Mouse (Mus musculus) spleen, postnatal 0 days (tissue): ENCODE measurements around the gene Nipsnap3b. TPM values are rescaled to one million over a fixed set of nuclear protein-coding genes. Genes with fewer than 3 reads are reported as not detected.

Source experiments
- polyA plus RNA-seq: library from polyadenylated mRNA; unstranded; fragments of >200 nt; fragmentation: Nextera tagmentation; extraction: Ambion mirVana; gene quantifications from 2 replicates; pipeline ENCODE4 v1.2.1, GENCODE M21; 2015

Nipsnap3b gene
- polyA plus RNA-seq, result 41.3 and 51.5 TPM in 2 replicates

GRCm38 (mm10) chr4:53011732-53012361 lies at the start of gene Nipsnap3b:
Gene Nipsnap3b, plus strand, starts transcription at chr4:53011880.

GRCm38 (mm10) chr4:52964247-52964646 lies 47.4 kb upstream of the Nipsnap3b start, which contains the start of gene Olfr270:
Gene Olfr270, plus strand, starts transcription at chr4:52964547.

DNA sequence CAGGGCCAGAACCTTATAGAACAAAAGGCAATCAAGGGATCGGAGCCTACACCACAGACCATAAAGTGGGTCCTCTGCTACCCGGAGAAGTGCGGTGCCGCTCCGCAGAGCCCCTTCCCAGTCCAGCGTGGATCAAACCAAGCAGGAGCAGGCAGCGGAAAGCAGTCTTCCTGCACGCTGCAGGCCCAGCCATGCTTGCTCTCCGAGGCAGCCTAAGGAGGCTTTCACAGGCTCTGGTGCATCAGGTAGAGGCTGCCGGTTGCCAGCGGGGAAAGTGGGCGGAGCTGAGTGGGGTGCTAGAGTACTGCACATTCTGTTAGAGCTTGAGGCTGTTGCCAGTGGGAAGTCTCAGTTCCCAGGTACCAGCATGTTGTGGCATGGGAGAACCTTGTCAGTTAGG lies 22.4 kb upstream of the Nipsnap3b start, which contains the start of gene Nipsnap3a:
Gene Nipsnap3a (plus strand): TSS at position 25 of the 400 bp plus-strand sequence.

Other genes with a start within 250 kb of the Nipsnap3b start
- not detected in 2 replicates for gene Olfr275, start 197.3 kb upstream of the Nipsnap3b start, polyA plus RNA-seq
- not detected in 2 replicates for gene Olfr273, start 152.6 kb upstream of the Nipsnap3b start, polyA plus RNA-seq
- not detected in 2 replicates for gene Olfr272, start 92.7 kb upstream of the Nipsnap3b start, polyA plus RNA-seq
- not detected in 2 replicates for gene Olfr270, start 47.3 kb upstream of the Nipsnap3b start, polyA plus RNA-seq
- not detected in 2 replicates for gene Nipsnap3a, start 22.6 kb upstream of the Nipsnap3b start, polyA plus RNA-seq
- gene Abca1, start 148.0 kb downstream of the Nipsnap3b start, polyA plus RNA-seq, result 2.7 and 4.1 TPM in 2 replicates